Mouse (Mus musculus) brain, embryonic 18.5 days (tissue): Measurements from ENCODE around the gene Zkscan3.
A peak's percentile ranks its signal among the peaks of the same experiment; 100 is the strongest.

ENCODE experiments used
- DNase-seq: peaks from one replicate; pipeline ENCODE4 v3.0.0-alpha.2; 2012; ENCODE audit warnings: low read depth, low spot score

The Zkscan3 gene

GRCm38 (mm10) chr13:21402287-21402846 is at the start of gene Zkscan3:
Gene Zkscan3, minus strand, starts transcription at chr13:21402755.
- peak; percentile 73 for DNase-seq

- no peak for DNase-seq
Observed at GRCm38 (mm10) chr13:21447856-21448614, 45.5 kb upstream of the Zkscan3 start.

DNA sequence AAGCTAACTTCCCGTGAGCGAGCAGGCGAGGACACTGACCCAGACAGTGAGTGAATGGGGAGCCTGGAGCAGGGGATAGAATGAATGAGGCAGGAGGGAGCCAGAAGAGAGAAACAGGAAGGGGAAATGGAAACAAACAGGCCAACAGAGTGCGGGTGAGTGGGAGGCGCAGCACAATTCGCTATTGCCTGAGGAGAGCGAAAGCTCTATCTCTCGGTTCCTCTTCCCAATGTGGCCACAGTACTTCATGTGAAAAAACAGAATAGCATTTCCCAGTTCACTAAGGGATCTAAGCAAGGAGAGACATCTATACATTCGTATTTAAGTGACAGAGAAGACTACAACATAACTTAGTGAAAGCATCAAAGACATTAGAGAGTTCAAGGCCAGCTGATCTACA is 44.2 kb upstream of the Zkscan3 start:
- no peak for DNase-seq

DNA sequence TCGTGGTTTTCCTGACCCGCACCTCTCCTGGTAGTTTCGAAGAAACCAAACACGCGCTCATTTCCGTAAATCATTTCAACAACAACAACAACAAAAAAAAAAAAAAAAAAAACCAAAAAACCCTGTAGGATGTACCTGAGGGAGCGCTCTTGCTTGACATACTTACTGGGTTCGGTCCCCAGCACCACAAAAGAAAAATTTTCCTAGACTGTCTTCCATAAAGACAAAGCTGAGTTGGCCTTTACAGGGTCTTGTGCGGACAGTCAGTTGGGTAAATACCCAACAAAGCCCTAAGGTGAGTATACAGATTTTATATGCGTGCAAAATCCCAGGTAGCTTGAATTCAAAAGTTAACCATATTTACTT is 38.6 kb upstream of the Zkscan3 start:
- DNase-seq = no peak

DNA sequence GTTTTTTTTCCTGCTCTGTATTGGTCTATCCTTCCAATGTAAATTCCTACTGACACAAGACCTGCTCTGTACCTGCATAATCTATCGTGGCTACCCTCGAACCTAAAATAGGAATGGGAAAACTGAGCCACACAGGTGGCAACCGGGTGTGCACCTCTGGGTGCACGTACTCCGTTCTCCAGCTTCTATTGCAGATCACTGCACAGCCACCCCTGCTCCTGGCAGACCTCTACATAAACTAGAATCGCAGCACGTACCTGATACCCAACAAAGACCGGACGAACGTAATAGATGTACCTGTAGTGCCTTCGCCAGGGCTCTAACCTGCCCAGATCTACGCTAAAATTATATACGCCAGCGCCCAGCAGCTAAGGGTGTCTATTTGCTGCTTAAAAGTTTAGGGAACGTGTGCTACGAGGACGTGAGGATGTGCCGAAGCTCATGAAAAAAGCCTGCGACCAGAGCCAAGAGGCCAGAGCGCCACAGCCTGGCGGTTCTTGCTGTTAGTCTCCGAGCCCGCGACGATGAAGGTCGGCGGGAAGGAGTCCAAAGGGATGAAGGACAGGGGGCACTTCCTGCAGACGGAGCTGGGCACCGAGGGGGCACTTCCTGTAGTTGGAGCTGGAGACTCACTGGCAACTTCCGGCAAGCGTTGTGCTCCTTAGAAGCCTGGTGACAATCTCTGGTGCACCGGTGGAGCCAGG is 38.1 kb upstream of the Zkscan3 start, which contains the start of gene Pgbd1:
TSS of gene Pgbd1 (minus strand) at position 556 of the 704 bp plus-strand sequence.
- peak; percentile 67 for DNase-seq

GRCm38 (mm10) chr13:21435476-21435875 is 32.9 kb upstream of the Zkscan3 start:
- DNase-seq = no peak

GRCm38 (mm10) chr13:21427631-21428030 is 25.1 kb upstream of the Zkscan3 start:
- no peak for DNase-seq

- DNase-seq = no peak
Observed at GRCm38 (mm10) chr13:21423301-21423700, 20.7 kb upstream of the Zkscan3 start.

DNA sequence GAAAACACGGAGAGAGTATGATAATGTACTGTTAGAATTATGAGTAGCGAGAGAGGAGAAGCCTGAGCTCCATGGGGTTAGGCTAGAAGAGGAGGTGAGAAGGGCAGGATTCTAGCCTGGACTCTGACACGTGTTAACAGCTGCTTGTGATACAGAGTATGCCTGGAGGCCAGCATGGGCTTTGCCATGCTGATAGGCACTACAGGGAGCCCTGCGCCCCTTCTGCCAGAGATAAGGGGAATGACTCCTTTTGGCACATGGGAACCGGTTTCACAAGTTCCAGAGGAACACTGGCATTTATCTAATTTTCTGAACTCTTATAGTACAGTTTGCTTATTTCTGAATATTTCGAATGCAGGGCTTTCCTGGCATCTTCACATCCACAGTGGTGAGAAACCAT is 16.3 kb upstream of the Zkscan3 start:
- DNase-seq = no peak

DNA sequence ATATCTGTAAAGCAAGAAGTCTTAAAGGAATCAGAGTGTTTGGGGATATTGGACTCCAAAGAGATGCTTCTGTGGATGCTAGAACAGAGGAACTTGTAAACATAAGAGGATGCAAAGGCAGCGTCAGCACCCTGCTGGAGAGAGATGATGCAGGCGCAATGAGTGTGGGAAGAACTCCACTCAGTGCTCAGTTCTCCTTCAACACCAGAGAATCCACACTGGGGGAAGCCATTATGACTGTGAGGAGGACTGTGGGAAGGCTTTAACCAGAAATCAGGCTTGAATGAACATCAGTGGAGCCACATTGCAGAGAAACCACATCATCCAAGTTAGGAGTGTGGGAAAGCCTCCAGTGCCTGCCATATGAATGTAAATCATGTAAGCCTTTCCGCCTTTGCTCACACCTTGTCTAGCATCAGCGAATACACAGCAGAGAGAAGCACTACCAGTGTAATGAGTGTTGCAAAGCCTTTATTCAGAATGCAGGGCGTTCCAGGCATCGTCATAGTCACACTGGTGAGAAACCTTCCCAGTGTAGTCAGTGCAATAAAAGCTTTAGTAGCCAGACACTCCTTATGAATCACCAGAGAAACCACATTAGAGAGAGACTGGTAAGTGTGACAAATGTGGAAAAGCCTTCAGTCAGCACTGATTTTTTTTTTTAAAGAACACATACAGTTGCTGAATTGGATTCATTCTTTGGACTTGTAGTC is 14.9 kb upstream of the Zkscan3 start:
- DNase-seq = no peak

- DNase-seq = no peak
Observed at GRCm38 (mm10) chr13:21415750-21416149, 13.2 kb upstream of the Zkscan3 start.

GRCm38 (mm10) chr13:21415266-21415665 is 12.7 kb upstream of the Zkscan3 start:
- DNase-seq = no peak

- no peak for DNase-seq
Observed at GRCm38 (mm10) chr13:21414231-21415212, 12.0 kb upstream of the Zkscan3 start.

- no peak for DNase-seq
Observed at GRCm38 (mm10) chr13:21408805-21409459, 6.4 kb upstream of the Zkscan3 start.

- peak; percentile 86 for DNase-seq
Observed at GRCm38 (mm10) chr13:21407969-21408804, 5.6 kb upstream of the Zkscan3 start.

DNA sequence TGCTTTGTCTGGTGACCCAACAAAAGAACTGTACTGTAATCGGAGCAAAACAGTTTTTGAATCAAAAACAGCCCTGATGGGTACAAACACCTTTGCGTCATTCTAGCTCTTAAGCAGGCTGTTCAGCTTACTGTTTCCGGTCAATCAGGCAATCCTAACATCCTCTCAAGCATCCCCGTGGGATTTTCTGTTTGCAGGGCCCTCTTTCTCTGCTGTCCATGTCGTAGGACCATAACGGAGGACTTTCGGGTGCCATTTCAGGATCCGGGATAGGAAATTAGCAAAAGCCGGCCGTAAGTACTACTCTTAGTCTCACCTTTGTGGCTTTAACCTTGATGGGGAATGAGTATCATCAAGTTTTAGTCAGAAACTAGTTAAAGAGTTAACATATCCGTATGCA is 4.8 kb upstream of the Zkscan3 start:
- DNase-seq = no peak

DNA sequence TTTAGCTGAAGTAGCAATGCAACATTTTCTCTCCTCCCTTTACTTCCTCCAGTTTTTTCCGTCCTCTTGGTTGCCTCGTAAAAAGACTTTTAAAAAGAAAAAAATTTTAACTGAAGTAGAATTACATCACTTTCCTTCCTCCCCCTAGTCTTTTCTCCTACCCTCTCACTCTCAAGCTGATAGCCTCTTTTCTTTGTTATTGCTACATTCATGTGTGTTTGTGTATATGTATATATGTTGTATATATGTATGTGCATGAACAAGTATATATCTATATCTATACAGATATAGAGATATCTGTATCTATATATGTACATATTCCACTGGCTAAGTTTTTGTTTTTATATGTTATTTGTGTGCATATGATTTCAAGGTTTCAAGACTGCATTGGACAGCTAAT is 293 bp upstream of the Zkscan3 start:
- no peak for DNase-seq

GRCm38 (mm10) chr13:21401636-21402286 is 794 bp downstream of the Zkscan3 start:
- DNase-seq = no peak

- no peak for DNase-seq
Observed at GRCm38 (mm10) chr13:21401166-21401565, 1.4 kb downstream of the Zkscan3 start.
